Mouse (Mus musculus) lung, adult 10 weeks (tissue): ENCODE results near the gene Cpne7. TPM values are rescaled to one million over a fixed set of nuclear protein-coding genes. Genes with fewer than 3 reads are reported as not detected.

Experiments used
- polyA plus RNA-seq: library from polyadenylated mRNA; stranded (reverse); fragments of 350-450 nt; fragmentation: Illumina TruSeq; extraction: RNeasy Lipid Tissue Mini Kit (QIAGEN cat#74804); gene quantifications from one replicate; pipeline ENCODE4 v1.2.3, GENCODE M21; 2014; ENCODE audit warnings: low read depth, low replicate concordance; ENCODE audit not compliant: insufficient read depth

Gene Cpne7
- polyA plus RNA-seq = 0.38 TPM

GRCm38 (mm10) chr8:123117127-123117731 is at the start of gene Cpne7:
Gene Cpne7 (plus strand): TSS chr8:123117374.

GRCm38 (mm10) chr8:123101735-123102685 is 15.2 kb upstream of the Cpne7 start, which contains the start of gene Rpl13:
Gene Rpl13 (plus strand): TSS chr8:123102350.

DNA sequence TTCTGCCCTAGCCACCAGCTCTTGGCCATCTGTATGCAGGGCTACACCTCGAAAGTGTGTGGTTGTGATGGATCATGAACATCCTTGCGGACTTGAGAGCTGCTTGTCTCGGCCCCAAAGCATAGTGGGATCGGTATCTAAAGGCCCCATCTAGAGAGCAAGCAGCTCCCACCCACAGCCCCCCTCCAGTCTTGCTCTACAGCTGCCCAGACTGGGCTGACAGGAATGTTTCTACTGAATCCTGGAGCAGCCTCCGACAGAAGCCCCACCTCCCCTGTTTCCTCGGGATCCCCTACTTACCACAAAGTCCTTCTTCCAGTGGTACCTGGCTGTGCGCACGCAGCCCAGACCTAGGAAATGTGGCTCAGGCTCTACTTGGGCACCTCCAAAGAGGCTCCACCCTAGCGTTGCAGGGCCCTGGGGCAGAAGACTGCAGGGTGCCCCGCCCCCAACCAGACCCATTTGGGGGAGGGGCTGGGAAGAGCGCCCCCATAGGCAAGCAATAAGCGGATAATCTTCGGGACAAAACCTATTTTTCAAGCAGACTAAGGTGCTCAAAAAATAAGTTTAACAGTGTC is 40.8 kb downstream of the Cpne7 start, which contains the start of gene Sult5a1:
TSS of gene Sult5a1 (minus strand) at position 428 of the 578 bp plus-strand sequence.

Other genes starting within 250 kb of the Cpne7 start
- gene Ankrd11, start 75.1 kb upstream of the Cpne7 start, polyA plus RNA-seq = 25.1 TPM
- 33.1 TPM for gene Spg7, start 54.4 kb upstream of the Cpne7 start, polyA plus RNA-seq
- gene Rpl13, start 15.0 kb upstream of the Cpne7 start, polyA plus RNA-seq = 1,402 TPM
- gene Sult5a1, start 40.9 kb downstream of the Cpne7 start, polyA plus RNA-seq = 12.7 TPM
- gene Dpep1, start 68.9 kb downstream of the Cpne7 start, polyA plus RNA-seq = 124 TPM
- gene Chmp1a, start 95.4 kb downstream of the Cpne7 start, polyA plus RNA-seq = 60.6 TPM
- 5.7 TPM for gene Spata33, start 95.5 kb downstream of the Cpne7 start, polyA plus RNA-seq
- gene Cdk10, start 107.5 kb downstream of the Cpne7 start, polyA plus RNA-seq = 35.1 TPM
- gene Spata2l, start 118.9 kb downstream of the Cpne7 start, polyA plus RNA-seq = 1.9 TPM
- 7.7 TPM for gene Zfp276, start 136.8 kb downstream of the Cpne7 start, polyA plus RNA-seq
- gene Vps9d1, start 137.0 kb downstream of the Cpne7 start, polyA plus RNA-seq = 10.6 TPM
- 4.5 TPM for gene Fanca, start 201.2 kb downstream of the Cpne7 start, polyA plus RNA-seq
- gene Spire2, start 215.3 kb downstream of the Cpne7 start, polyA plus RNA-seq = 2.9 TPM